Mouse (Mus musculus) natural killer cell, adult 2 months (primary cell): Measurements from ENCODE around the gene Mprip.

Experiments
- DNase-seq, 2 experiments: peaks; one replicate each; pipeline ENCODE4 v3.0.0; 2022; ENCODE audit warnings: low spot score in 2 of 2

Gene Mprip

DNA sequence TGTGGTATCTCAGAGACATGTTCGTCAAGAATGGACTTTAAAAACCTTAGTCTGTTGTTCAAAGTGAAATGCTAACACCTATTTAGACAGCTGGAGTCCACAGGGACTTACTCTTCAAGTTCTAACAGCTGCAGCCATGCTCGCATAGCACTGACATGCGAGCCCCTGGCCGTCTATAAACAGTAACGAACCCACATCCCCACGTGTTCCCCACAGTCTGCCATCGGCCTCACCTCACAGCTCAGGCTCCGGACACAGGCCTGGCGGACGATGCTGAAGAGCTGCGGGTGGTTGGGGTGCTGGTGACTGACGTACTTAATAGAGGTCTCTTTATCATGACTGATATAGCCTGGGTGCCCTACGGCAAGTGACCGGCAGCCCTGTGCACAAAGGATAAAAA lies 142.4 kb downstream of the Mprip start:
- DNase-seq = no peak

DNA sequence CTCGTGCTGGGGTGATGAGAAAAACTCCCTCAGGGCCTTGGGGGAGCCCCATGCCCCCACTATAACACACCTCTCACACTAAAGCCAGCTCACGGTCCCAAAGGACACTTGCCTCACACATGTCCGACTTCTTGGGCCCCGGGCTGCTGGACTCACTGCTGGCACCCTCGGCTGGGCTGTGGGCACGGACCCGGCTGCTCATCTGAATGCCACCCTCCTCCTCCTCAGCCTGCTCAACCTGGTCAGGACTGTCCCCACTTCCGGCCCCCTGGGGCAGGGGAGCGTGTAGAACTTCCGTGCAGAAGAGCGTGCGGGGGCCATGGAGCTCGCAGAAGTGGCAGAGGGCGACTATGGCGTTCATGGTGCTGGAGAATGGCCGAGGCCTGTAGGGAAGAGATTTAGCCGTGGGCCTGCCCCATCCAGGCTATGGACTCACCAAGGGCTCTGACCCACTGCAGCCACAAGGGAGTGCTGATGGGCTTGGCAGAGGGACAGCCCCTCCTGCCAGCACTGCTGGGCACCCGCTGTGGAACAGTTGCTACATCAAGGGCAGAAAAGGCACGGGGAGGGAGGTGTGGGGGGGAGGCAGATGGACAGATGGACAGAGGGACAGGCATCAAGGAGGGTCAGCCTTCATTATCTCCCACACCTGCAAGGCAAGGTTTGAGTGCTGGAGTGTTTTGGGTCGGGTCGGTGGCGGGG lies 143.5 kb downstream of the Mprip start:
- no peak for DNase-seq

DNA sequence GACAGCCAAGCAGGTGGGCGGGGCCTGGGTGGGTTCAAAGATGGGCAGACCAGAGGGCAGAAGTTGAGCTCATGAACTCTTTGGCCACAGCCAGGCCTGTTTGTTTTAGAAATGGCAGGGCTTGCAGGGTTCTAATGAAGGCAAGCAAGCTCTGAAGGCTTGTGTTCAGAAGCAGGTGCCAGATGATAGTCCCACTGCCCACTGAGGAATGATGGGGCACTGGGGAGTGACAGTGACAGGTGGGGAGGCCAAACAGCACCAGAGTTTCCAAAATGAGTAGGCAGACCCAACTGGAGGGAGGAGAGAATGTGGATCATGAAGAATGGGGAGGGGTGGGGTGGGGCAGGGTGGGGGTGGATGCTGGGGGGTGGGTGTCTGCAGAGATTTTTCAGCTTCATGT lies 144.2 kb downstream of the Mprip start:
- no peak for DNase-seq

DNA sequence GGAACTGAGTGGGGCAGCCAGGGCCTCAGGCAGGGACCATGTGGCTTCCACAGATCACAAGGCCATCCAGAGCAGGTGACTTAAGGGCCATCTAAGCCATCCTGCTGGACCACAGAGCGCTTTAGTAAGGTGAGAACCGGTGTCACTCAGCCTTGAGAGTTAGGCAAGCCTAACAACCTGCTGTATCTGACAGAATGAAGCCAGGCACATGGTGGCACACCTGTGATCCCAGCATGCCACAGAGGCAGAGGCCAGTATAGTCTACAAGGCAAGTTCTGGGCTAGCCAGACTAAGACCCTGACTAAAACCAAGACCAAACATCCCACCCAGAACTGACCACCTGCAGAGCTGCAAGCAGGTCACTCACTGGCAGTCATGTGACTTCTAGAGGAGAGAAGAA lies 144.6 kb downstream of the Mprip start:
- DNase-seq = no peak

DNA sequence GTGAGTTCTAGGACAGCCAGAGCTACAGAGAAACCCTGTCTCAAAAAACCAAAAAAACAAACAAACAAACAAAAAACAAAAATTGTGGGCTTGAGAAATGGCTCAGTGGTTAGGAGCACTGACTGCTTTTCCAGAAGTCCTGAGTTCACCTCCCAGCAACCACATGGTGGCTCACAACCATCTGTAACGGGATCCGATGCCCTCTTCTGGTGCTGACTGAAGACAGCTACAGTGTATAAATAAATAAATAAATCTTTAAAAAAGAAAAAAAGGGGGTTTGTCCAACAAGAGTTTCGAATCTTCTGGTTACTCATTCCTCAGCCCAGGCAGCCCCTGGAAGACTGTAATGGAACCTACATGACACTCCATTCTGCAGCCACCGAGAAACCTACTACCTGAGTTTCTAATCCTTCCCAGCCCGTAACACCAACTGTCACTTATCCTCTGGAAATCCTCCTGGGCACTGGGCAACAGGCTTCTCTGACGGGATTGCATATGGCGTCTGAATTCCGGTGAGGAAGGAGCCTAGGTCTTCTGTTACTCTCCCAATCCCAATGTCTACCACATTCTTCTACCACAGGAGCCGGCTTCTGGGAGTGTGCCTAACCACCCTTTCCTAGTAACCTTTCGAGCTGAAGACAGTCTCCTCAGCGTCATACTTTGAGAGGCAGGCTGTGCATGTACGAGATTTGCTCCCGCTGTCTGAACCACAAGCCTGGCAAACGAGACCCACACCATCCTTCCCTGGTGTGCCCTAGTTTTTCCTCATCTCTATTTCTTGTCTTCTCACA lies 147.3 kb downstream of the Mprip start:
- DNase-seq = no peak

DNA sequence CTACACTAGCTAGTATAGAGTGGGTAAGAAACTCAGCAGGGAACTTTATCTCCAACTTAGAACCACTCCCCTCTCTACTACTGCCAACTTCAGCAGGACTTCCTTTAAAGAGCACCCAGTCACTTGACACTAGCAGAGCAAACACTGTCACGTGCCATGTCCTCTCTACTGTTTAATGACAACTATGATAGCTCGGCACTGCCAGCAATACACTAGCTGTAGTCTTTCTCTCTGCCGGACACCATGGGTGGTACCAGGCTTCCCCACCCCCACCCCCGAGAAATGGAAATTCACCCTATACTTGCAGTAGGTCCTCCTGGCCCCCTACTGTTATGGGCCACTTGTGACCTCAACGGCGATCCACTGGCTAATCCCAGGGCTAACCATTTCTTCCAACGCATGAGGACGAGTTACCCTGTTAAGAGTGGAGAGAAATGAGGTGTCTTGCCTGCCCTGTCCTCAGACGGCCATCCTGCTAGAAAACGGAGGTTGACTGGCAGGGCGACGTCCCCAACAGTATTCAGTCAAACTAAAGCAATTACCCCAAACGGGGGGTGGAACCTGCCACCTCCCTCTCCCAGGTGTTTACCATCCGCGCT lies 148.1 kb downstream of the Mprip start:
- DNase-seq = peak; percentile 52 to 66

DNA sequence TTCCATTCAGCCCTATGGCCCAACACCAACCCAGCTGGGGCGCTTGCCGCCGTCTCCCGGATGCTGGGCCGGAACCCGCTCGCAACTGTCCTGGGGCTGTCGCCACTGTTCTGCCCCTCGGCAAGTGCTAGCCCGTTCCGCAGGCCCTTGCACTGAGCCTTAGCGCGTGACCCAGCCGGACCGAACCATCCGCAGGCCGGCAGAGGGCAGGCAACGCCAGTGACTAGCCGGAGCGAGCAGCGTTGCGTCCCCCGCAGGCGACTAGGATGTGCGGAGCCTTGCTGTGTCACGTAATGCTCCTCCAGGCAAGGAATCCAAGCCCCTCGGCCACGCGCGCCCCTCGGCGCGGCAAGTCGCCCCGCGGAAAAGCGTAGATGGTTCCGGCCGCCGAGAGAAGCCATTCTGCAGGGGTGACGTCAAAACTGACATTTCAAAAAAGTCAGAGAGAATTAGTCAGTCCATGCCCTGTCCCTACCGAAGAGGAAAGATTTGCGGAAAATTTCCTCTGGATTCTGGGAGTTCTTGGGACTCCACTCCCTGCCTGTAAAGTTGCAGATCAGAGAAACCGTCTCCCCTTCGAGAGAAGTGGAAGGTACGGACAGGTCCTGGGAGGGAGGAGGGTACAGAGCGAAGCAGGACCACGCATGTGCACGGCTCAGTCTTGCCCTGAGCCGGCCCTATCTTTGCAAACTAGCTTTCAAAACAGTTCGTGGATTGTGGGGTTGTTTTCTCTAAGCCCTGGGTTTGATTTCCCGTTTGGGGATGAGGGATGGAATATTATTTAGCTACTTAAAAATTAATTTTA lies 148.8 kb downstream of the Mprip start, which contains the start of gene Flcn:
Flcn (minus strand) TSS at position 347 of the 805 bp plus-strand sequence.
- peak; percentile 92 to 93 for DNase-seq

DNA sequence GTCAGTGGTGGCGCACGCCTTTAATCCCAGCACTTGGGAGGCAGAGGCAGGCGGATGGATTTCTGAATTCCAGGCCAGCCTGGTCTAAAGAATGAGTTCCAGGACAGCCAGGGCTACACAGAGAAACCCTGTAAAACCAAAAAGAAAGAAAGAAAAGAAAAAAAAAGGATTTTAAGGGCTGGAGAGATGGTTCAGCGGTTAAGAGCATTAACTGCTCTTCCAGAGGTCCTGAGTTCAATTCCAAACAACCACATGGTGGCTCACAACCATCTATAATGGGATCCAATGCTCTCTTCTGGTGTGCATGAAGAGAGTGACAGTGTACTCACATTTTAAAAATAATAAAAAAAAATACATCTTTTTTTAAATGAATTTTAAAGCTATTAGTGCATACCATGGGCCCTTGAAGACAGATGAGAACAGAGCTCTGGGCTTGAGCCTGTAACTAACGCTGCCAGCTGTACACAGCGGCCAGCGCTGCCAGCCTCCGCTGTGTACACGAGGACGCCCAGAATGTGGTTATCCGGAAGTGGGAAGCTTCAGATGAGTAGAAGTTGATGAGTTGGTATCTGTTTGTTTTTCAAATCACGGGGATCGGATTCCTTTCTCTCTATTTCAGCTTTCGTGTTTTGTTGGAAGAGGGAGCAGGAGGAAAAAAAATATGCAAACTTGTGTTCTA lies 149.5 kb downstream of the Mprip start:
- no peak for DNase-seq

DNA sequence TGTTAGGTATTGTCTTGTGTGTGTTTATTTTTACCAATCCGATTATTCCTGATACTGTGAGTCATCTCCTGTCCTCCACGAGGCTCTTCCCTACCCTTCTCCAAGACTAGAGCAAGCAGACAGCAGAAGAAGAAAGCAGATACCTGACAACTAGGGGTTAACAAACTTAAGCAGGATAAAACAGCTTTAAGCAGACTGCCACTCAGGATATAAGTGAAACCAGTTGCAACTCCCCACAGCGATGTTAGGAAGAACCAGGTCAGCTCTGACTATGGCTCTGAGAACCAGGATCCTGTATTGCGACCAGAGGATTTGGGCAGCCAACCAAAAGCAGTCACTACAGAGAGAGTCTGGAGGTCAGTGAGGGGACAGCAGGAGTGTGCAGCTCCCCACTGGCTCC lies 150.1 kb downstream of the Mprip start:
- DNase-seq = no peak

DNA sequence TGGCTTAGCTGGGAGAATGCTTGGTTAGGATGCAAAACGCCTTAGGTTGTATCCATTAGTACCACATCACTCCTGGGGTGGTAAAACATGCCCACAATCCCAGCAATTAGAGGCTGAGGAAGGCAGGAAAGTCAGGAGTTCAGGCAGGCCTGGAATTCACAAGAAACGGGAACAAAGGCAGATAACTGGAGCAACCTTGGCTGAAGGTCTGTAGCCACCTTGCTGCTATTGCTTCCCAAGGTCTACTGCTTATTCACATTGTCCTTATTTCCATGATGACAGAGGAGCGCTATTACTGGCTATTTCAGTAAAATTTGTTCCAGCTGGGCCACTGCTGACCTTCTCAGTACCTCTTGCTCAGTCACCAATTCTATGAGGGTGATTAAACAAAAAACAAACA lies 152.2 kb downstream of the Mprip start:
- no peak for DNase-seq

DNA sequence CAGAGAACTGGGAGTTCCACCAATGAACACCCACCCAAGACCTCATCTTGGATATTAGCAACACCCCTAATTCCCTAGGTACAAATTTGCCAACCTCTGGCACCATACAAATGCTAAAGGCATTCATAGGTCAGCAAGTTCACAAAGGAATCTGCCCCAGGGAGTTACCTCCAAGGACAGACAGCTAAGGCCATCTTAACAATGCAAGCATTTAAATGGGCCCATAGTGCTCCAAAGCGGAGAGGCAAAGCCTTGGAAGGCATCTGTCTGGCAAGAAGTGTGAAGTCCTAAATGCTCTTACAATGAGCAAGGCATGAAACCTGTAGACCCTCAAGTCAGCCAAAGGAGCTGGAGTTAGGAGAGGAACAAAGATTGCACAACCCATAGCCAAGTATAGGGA lies 153.2 kb downstream of the Mprip start:
- no peak for DNase-seq

DNA sequence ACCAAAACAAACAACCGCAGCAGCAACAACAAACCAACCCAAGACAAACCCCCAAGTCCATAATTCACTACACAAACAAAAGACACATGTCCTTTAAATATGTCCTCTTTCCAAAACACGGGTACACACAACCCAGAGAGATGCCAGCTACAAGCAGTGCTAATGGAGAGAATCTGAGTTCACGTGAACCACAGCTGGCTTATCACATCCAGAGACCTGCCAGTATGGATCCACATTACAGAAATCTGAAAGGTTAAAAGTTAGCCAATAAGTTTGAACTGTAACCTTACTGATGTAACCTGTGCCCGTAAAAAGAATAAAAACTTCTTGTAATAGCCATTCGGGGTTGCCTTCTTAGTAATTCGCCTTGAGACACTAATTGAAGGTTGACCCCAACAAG lies 153.8 kb downstream of the Mprip start:
- no peak for DNase-seq

DNA sequence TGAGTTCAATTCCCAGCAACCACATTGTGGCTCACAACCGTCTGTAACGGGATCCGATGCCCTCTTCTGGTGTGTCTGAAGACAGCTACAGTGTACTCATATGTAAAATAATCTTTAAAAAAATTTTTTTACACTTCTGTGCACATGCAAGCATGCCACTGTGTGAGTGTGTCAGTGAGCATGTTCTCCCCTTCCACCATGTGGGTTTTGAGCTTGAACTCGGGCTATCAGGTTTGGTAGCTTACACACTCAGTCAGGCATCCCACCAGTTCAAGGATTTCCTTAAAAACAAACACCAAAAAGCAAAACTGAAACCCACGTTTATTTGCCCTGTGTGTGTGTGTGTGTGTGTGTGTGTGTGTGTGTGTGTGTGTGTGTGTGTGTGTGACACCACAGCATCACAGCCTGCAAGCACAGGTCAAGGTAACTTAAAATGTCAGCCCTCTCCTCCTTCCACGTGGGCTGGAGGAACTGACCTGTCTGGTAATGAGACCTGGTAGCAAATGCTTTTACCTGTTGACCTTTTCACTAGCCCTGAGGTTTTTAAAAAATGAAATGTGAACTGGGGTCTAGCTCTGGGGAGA lies 154.5 kb downstream of the Mprip start:
- no peak for DNase-seq

DNA sequence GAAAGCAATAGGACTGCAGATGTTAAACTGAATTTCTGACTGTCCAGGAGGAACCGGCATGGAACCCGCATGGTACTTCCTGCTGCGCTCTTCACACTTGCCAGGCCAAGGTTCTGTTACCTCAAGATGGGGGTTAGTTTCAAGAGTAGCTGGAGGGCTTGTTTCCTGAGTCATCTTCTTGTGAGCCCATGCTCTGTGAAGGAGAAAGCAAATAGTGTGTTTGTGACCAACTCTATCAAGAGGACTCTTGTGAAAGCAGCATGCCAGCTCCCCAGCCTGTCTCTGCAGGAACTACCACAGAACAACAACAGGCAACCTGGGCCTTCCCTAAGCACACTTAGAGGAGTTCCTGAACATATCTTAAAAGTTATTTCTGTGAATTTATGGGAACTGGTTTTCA lies 156.8 kb downstream of the Mprip start:
- no peak for DNase-seq

DNA sequence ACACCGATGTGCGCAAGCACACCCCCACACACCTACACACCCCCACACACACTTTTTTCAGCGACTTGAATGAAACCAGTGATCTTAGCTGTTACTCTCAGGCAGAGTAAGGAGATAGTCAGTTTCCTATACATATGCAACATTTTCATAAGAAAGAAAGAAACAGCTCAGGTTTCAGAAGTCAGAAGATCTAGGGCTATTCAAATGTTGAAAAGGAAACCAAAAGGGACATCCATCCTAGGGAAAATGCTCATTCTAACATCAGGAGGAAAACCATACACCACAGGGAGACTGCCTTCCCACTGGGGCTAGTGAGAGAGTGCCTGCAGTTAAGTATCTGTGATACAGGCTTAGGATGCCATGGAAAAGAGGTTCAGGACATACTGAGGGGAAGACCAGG lies 160.5 kb downstream of the Mprip start:
- DNase-seq = no peak
